Mouse (Mus musculus) kidney, postnatal 0 days (tissue): ENCODE results near the gene Gpr55. TPM values are rescaled to one million over a fixed set of nuclear protein-coding genes. Genes with fewer than 3 reads are reported as not detected.

Experiments
- ATAC-seq: fragments of 200-750 bp; cut with Nextera tagmentation; replicated peaks from 2 replicates; pipeline ENCODE4 v1.8.0; 2017; ENCODE audit warnings: low read depth, moderate number of reproducible peaks, moderate TSS enrichment, moderate library complexity; ENCODE audit not compliant: low FRiP score
- DNase-seq: peaks from one replicate; pipeline ENCODE4 v3.0.0-alpha.2; 2016; ENCODE audit warnings: low spot score
- H3K27ac ChIP-seq: fragments of 300-500 bp; sonication (generic); 2 replicates; pipeline ENCODE4 v1.5.1; 2014; ENCODE audit warnings: mild to moderate bottlenecking
- H3K27me3 ChIP-seq: fragments of 300-500 bp; sonication (generic); 2 replicates; pipeline ENCODE4 v1.6.1; 2014; ENCODE audit warnings: low read length, mixed read lengths; ENCODE audit not compliant: insufficient read depth
- H3K36me3 ChIP-seq: fragments of 300-500 bp; sonication (generic); 2 replicates; pipeline ENCODE4 v1.6.1; 2014; ENCODE audit warnings: low read length, mixed read lengths; ENCODE audit not compliant: insufficient read depth
- H3K4me1 ChIP-seq: fragments of 300-500 bp; sonication (generic); replicated peaks from 2 replicates; pipeline ENCODE4 v1.6.1; 2014; ENCODE audit warnings: antibody characterized with exemption, low read length, mixed read lengths; ENCODE audit not compliant: insufficient read depth
- H3K4me2 ChIP-seq: fragments of 300-500 bp; sonication (generic); 2 replicates; pipeline ENCODE4 v1.6.1; 2014; ENCODE audit warnings: mild to moderate bottlenecking, low read length, moderate library complexity, mixed read lengths
- H3K4me3 ChIP-seq: fragments of 300-500 bp; sonication (generic); replicated peaks from 2 replicates; pipeline ENCODE4 v1.5.1; 2014; ENCODE audit warnings: low read depth, low read length
- H3K9ac ChIP-seq: fragments of 300-500 bp; sonication (generic); 2 replicates; pipeline ENCODE4 v1.6.1; 2014; ENCODE audit warnings: low read depth, low read length
- H3K9me3 ChIP-seq: fragments of 300-500 bp; sonication (generic); replicated peaks from 2 replicates; pipeline ENCODE4 v1.6.1; 2016; ENCODE audit warnings: low read length, inconsistent platforms, mixed read lengths
- CTCF ChIP-seq: IDR thresholded peaks from 2 replicates; pipeline ENCODE4 v1.5.1; 2016; ENCODE audit warnings: antibody characterized with exemption, low read depth, mild to moderate bottlenecking, moderate library complexity
- WGBS: fragments of 180-500 bp; shearing (Covaris S2); extraction: QIAGEN DNeasy Blood & Tissue Kit; methylation state at CpG from one replicate; pipeline ENCODE4 v1.1.7; 2014; 5-methylcytosine and 5-hydroxymethylcytosine counted together
- polyA plus RNA-seq: library from polyadenylated mRNA; unstranded; fragments of >200 nt; fragmentation: Nextera tagmentation; extraction: Ambion mirVana; gene quantifications from 2 replicates; pipeline ENCODE4 v1.2.1, GENCODE M21; 2015

Gpr55 gene
- polyA plus RNA-seq, 1 experiment from 2014 or later, result 0.03 TPM

DNA sequence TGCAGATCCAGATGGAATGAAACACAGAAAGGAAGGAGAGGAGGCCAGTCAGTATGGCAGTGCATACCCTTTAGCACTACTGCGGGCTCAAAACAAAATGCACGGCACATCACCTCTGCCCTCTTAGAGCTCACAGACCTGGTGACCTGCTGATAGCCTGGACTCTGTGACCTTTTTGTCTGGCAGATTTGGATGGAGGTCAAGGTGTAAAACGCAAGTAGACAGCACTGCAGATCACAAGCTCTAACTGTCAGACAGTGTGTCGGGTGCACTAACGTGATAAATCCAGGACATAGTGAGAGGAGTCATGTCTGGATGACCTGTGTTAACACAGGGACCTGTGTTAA, 38.0 kb downstream of the Gpr55 start:
- Histone ChIP-seq H3K27me3 (no peaks in the 10 kb centered on the region), H3K9ac (no peak overlapping the region), H3K27ac (no peak overlapping the region), H3K4me3 (no peak overlapping the region), H3K4me1 (no peaks in the 10 kb centered on the region), H3K36me3 (no peaks in the 10 kb centered on the region), H3K4me2 (no peak overlapping the region), H3K9me3 (no peaks in the 10 kb centered on the region)
- no peak for TF ChIP-seq CTCF
- DNase-seq, result no peak
- WGBS, result 69% methylated on average over 5 of the region's 5 CpGs
- no peak for ATAC-seq

DNA sequence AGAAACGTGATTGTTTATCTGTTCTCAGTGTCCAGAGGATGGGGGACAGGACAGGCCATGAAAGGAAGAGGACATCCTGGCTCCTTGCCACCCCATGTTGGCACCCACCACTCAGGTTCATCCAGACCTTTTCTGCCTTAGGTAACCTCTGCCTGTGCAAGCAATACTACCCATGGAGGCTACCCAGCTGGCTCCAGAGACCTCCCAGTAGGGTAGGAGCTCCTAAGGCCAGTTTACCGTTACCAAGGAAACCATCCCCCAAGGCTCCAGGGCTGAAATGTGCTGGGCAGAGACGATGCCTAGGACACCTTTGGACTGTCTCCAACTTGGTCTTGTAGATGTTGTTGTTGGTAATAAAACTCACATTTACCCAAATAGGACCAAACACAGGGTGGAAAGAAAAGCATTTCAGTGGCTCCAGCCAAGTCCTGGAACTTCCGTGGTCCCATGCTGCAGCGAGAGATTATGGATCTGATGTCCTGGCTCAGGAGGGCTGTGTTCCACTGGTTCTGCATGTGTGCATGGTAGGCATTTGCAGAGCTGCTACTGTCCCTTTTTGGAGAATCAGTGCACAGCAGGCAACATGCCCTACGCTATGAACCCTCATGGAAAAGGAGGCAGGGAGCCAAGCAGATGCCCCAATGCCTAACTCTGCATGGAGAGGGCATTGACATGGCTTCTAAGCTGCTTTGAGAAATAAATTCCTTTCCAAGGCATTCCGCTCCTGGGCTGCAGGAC, 38.5 kb downstream of the Gpr55 start:
- DNase-seq, result no peak
- 68% methylated on average over 7 of the region's 7 CpGs for WGBS
- TF ChIP-seq CTCF, result no peak
- Histone ChIP-seq H3K9me3 (no peaks in the 10 kb centered on the region), H3K4me2 (no peak overlapping the region), H3K36me3 (no peaks in the 10 kb centered on the region), H3K27me3 (no peaks in the 10 kb centered on the region), H3K9ac (no peak overlapping the region), H3K4me3 (no peak overlapping the region), H3K27ac (no peak overlapping the region), H3K4me1 (no peaks in the 10 kb centered on the region)
- no peak for ATAC-seq

DNA sequence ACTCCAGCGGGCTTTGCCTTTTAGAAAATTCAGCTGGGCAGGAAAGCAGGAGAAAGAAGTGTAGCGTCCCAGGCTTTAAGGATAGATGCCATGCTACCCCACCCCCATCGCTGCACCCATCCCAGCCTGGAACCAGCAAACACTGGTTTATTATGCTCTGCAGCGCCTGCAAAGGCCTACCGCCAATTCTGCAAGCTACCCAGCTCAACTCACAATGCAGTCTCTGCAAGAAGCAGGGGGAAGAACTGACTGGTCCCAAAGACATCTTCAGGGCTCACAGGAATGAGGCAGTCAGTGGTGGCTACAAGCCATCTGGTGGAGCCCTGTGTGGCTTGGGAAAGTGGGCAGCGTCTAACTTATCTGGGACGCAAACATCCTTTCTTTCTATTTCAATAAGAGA, 39.1 kb downstream of the Gpr55 start:
- Histone ChIP-seq H3K36me3 (no peaks in the 10 kb centered on the region), H3K27ac (no peak overlapping the region), H3K9me3 (no peaks in the 10 kb centered on the region), H3K9ac (no peak overlapping the region), H3K4me3 (no peak overlapping the region), H3K27me3 (no peaks in the 10 kb centered on the region), H3K4me1 (no peaks in the 10 kb centered on the region), H3K4me2 (no peak overlapping the region)
- DNase-seq, result no peak
- WGBS, result 88% methylated on average over 7 of the region's 7 CpGs
- TF ChIP-seq CTCF, result no peak
- ATAC-seq, result no peak

DNA sequence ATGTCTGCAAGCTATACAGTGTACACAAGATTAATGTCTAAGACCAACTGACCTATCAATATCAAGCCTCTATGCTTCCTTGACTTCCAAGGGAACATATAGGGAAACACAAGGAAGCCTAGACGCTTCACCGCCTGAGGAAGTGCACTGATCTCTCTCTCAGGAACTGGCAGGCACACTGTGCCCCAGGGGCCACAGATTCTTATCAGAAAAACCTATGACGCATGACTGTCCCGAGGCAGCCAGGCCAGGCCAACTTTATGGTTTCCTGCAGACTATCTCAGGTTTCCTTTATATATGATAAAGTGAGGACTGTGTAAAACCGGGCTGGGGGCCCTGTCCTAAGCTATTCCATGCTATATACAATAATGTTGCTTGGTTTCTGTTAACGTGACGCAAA, 41.2 kb downstream of the Gpr55 start:
- WGBS, result 46% methylated on average over 7 of the region's 7 CpGs
- no peaks in the 10 kb centered on the region for H3K27me3 ChIP-seq
- H3K27ac ChIP-seq, result no peak overlapping the region
- H3K9ac ChIP-seq, result no peak overlapping the region
- no peaks in the 10 kb centered on the region for H3K4me1 ChIP-seq
- no peak overlapping the region for H3K4me3 ChIP-seq
- ATAC-seq, result peak; percentile 59; the same call in 1 of the 2 replicates
- DNase-seq, result no peak
- no peak for TF ChIP-seq CTCF
- no peak overlapping the region for H3K4me2 ChIP-seq
- H3K36me3 ChIP-seq, result no peaks in the 10 kb centered on the region
- H3K9me3 ChIP-seq, result no peaks in the 10 kb centered on the region

DNA sequence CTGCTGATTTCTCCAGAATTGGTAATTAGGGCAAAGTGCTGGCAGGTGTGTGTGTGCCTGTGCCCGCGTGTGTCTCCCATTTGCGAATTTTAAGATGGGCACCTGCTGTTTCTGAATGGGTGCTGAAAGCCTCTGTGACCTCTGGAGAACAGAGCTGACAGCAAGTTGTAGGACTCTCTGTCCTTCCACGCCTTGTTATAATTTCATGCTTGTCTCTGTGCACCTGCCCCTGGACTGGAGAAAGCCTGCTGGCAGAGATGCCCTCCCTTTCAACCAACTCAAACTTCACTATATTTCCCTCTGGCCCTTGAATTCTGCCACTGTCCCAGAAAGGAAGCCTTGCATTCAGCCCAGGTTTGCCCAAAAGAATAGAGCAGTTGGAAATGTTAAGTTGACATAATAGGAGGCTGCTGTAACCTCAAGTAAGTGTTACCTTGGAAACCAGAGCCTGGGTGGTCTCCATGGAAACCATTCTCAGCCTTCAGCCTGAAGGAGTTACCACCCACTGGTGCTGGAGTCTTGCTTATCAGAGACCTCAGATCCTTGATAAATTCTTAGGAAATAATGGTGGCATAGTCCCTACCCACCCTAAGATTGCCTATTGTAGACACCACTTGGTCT, 43.9 kb downstream of the Gpr55 start:
- 79% methylated on average over 4 of the region's 4 CpGs for WGBS
- no peaks in the 10 kb centered on the region for H3K9me3 ChIP-seq
- DNase-seq (no peak), ATAC-seq (no peak)
- TF ChIP-seq CTCF, result no peak
- H3K9ac ChIP-seq, result no peak overlapping the region
- no peak overlapping the region for H3K4me3 ChIP-seq
- H3K4me1 ChIP-seq, result no peaks in the 10 kb centered on the region
- no peak overlapping the region for H3K27ac ChIP-seq
- H3K4me2 ChIP-seq, result no peak overlapping the region
- H3K36me3 ChIP-seq, result no peaks in the 10 kb centered on the region
- H3K27me3 ChIP-seq, result no peaks in the 10 kb centered on the region

DNA sequence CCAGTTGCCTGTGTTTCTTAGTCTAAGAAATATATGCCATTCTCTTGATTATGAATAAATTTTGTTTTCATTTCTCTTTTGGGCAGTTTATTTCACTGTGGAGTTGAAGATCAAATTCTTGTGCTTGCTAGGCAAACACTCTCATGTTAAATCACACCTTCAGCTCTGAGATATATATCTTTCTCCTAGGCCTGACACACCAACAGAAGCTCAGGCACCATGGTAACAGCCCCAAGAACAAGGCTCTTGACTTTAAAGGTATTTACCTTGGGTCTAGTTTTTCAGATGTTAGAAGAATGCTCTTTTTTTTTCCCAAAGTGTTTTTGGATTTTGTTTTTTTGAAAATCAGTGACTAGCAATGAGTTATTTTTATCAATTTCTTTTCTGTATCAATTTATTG, 44.9 kb downstream of the Gpr55 start:
- Histone ChIP-seq H3K4me3 (no peak overlapping the region), H3K9me3 (no peaks in the 10 kb centered on the region), H3K36me3 (no peaks in the 10 kb centered on the region), H3K27me3 (no peaks in the 10 kb centered on the region), H3K9ac (no peak overlapping the region), H3K4me2 (no peak overlapping the region), H3K4me1 (no peaks in the 10 kb centered on the region), H3K27ac (no peak overlapping the region)
- ATAC-seq (no peak), DNase-seq (no peak)
- TF ChIP-seq CTCF, result no peak
